Mouse (Mus musculus): Measurements from ENCODE around the gene Acsf3.

GRCm38 (mm10) chr8:122737071-122737470 lies 38.2 kb upstream of the Acsf3 start:
- TF ChIP-seq POLR2A (IDR thresholded peaks at IDR 0.05; ENCODE audit: insufficient read depth, low read depth, low read length), result no peak
- TF ChIP-seq CTCF (IDR thresholded peaks at IDR 0.05; ENCODE audit: insufficient read depth, low read depth, low read length), result no peak

Measured in olfactory bulb, adult 2 months (tissue).